Mouse (Mus musculus): ENCODE measurements around the gene Slc35d3.

GRCm38 (mm10) chr10:19889908-19890307 lies 38.6 kb upstream of the Slc35d3 start:
- TF ChIP-seq CTCF (IDR thresholded peaks at IDR 0.05; ENCODE audit: insufficient read depth, low read depth, low read length) = no peak
- TF ChIP-seq POLR2A (IDR thresholded peaks at IDR 0.05; ENCODE audit: insufficient read depth, low read depth, low read length) = no peak
